Mouse (Mus musculus): Measurements from ENCODE around the gene Ikzf5.

DNA sequence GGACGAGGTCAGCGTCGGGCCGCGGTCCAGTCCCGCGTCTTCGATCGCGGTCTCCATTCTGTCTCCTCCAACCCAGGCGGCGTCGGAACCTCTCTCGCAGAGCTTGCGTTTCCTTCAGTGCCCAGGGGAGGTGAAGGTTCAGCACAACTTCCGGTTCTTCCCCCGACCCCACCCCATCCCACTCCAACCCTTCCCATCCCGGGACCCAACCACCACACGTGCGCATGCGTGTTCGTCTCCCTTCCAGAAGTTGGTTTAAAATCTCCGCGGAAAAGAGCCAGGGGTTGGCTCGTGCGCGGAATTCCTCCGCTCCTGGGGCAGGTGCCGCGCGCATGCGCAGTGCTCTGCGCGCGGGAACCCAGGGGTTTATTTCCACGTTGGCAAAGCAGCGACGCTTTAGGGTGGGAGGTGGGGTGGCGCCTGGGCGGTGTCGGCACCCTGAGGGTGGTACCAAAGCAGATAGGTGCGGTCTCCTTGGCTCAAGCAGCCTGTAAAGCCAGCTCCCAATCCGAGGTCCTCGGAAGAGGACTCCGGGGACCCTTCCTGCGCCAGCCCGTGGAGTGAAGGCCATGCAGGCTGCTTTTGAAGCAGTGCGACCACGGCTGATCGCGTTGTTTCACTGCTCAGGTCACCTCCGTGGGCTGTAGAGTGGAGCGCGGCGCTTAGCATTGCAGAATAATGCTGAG is 47.6 kb downstream of the Ikzf5 start, which contains the start of gene 2310057M21Rik:
- TF ChIP-seq GATA1 (IDR thresholded peaks at IDR 0.05; ENCODE audit: borderline replicate concordance, low read length): no peak
- TF ChIP-seq FLI1 (IDR thresholded peaks at IDR 0.05; ENCODE audit: low read length): peak; percentile 52; the same call in 1 of the 2 replicates

All from megakaryocyte, embryonic 14.5 days (primary cell).